Mouse (Mus musculus) heart, postnatal 0 days (tissue): ENCODE measurements around the gene Hopx.

Experiments
- CTCF ChIP-seq: IDR thresholded peaks from 2 replicates; pipeline ENCODE4 v1.5.1; 2016; ENCODE audit warnings: antibody characterized with exemption, control low read depth, low read depth
- EP300 ChIP-seq: IDR thresholded peaks from 2 replicates; pipeline ENCODE4 v1.6.1; 2016; ENCODE audit warnings: antibody characterized with exemption, low read depth

- TF ChIP-seq EP300, result no peak
- TF ChIP-seq CTCF, result no peak
These were observed 4.8 kb upstream of the Hopx start for GRCm38 (mm10) chr5:77119475-77120422.
